Mouse (Mus musculus): ENCODE data around the gene Gm49358.

Gm49358 gene

DNA sequence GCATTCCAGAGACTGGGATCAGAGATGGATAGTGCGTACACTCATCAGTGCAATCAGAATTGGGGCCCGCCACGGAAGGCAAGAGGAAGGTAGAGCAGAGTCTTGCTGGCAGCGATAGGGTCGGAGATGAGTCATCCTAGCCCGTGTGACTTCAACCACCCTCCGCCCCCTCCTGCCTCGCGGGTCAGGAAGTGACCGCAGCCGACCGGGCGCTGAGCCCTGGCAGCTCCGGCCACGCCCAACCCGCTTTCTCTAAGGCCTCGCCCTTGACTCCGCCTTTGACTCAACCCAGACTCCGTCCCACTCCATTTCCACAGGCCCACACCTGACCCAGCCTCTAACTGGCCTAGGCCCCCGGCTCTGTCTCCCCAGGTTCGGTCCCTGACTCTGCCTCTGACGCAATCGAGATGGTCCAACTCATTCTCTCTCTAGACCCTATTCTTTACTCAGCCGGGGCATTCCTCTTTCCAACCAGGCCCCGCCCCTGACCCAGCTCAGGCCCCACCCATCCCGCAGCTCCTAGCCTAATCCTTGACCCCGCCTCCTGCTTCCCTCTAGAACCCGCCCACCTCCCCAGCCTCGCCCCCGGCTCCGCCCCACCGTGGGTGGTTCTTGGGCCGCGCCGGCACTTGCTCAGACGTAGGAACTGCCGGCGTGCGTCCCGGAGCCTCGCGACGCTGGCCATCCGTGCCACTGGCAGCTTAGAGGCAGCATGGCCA, 14.8 kb downstream of the Gm49358 start, which contains the start of gene Nt5dc3:
Nt5dc3 (plus strand) TSS at position 608 of the 719 bp plus-strand sequence.
- peak; percentile 96 for DNase-seq (ENCODE audit: low spot score)

DNA sequence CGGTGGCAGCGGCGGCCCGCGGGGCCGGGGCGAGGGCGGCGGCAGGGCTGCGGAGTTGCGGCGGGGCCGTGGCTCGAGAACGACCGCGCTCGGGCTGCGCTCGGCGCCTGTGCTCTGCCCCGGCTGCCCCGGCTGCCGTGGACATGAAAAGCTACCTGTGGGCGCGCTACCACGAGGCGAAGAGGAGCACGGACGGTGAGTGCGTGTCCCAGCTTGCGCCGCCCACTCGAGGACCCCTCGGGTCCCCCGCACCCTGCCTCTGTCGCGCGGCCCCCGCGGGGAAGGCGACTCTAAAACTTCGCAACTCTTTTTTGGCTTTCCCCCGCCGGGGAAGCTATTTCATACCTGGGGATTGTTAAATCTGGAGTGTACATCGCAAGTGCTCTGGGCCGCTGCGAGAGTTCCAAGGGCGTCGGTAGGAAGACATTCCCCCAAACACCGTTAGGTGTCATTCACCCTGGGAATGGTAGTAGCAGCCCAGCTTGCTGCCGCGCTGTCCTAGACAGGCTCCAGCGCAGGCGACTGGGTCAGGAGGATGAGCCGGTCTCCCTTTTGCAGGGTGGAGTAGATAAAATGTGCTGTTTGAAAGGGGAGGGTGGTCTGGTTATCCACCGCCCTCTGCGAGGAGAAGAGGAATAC, 15.5 kb downstream of the Gm49358 start:
- DNase-seq (ENCODE audit: low spot score), result peak; percentile 57

DNA sequence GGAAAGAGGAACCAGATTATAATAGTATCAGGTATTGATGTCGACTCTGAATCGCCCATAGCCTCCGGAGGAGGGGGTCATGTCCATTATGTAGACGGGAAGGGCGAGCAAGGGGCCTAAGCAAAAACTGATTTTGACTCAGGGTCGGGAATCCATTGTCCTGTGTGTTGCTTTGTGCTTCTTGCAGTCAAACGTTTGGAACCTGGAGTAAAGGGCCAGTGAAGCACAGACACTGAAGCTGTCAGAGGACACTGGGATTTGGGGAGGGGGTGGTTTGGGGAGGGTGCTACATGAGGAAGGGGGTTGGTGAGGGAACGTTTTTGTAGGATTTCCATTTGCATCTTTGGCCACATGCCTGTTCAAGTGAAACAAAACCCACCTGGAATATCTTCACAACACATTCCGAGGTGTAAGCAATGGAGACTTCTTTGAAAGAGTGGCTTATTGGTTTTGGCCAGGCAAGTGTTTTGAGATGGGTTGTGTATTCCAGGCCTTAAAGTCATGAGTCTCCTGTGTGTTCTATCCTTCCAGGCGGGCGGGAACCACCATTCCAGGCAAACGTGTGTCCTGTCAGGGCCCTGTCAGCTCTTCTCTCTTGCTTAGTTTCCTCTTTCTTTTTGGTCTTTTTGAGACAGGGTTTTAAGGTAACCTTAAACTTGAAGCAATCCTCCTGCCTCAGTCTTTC, 16.2 kb downstream of the Gm49358 start:
- no peak for DNase-seq (ENCODE audit: low spot score)

DNA sequence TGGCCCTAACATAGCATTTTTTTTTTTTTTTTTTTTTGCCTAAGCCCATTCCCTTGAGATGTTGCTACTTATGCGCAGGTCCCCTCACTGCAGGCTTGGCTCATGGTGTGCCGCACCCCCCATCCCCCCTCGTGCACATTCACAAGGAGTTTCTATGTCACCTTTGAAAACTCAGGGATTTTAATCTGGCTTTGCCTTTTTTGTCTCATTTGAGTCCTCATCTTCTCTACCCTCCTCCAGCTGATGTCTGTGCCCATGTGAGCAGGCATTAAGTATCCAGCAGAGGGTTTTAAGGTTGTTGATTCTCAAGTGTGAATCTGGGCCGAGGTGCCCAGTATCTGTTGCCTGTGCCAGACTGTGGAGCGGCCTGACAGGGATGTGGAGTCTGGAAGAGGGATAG, 17.9 kb downstream of the Gm49358 start:
- no peak for DNase-seq (ENCODE audit: low spot score)

DNA sequence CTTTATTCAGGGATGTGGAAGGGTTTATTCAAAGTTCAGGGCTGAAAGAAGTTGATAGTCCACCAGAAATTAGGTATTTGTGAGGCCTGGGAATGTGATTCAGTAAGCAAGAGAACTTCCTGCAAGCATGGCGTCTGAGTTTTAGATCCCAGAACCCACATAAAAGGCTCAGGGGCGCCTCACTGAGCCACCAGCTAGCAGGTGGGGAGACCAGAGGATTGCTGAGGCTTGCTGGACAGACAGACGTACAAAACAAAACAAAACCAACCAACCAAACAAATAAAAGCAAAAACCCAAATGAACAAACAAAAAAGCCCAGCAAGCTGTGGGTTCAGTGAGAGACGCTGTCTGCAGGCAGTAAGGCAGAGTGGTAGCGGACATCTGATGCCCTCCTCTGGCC, 18.9 kb downstream of the Gm49358 start:
- DNase-seq (ENCODE audit: low spot score), result no peak

DNA sequence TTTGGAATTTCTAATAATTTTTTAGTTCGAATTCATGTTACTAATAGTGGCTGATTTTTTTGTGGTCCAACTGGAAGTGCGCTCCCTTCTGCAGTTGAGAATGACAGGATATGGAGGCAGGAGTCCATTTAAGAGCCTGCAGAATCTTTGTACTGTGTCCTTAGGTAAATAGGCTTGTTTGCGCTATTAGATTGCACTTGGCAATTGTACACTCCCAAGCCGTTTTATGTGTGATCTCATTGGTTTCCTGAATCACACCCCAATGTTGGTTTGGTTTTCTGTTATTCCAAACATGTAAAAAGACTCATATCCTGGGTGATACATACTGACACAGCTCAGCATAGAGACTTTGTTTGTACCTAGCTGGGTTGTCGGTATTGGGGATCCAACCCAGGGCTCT, 19.8 kb downstream of the Gm49358 start:
- no peak for DNase-seq (ENCODE audit: low spot score)

DNA sequence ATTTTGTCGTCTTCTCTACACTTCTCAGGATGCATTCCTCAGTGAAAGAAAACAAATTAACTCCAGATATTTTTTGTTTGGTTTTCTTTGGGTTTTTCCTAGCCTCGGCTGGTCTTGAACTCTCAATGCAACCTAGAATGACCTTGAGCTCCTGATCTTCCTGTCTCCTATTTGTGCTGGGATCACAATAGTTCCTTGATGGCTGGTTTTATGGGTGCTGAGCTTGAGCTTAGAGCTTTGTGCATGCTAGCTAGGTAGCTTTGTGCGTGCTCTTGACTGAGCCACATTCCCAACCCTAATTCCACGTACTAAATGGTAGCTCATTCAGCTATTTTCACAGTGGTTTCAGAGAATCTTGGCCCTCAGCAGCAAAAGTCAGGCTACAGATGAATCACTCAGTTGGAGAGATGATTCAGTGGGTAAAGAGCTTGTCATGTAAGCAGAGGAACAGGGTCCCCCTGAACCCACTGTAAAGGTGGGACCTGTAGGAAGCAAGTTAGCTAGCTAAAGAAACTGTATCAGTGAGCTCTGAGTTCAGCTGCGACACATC, 20.4 kb downstream of the Gm49358 start:
- no peak for DNase-seq (ENCODE audit: low spot score)

DNA sequence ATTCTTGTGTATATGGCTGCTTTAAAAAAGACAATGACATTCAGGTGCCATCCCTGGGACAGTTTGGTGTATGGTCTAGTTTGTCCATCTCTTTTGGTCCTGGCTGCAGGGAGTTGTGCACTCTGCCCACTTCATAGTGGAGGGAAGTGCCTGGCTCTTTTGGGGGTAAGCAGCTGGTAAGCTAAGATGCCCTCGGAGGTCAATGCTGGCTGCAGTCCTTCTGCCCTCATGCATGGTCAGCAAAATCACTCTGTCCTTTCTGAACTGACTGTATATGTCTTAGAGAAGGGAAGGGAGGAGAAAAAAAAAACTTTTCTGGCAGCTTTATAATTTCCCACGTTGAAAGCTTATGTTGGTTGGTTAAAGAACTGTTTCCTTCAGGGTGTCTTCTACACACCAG, 21.6 kb downstream of the Gm49358 start:
- no peak for DNase-seq (ENCODE audit: low spot score)

DNA sequence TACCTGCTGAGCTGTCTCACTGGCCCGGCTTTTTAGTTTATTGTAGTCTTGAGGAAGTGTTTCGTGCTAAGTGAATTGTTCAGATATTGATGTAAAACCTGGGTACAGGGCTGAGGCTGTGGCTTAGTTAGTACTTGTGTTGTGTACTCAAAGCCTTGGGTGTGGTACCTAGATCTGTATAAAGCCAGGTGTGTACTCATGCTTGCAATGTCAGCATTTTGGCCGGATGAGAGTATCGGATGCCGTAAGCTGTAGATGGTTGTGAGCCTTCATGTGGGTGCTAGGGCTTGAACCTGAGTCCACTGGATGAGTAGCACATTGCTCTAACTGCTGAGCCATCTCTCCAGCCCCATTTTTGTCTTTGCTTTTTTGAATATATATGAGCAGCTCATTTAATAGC, 22.3 kb downstream of the Gm49358 start:
- DNase-seq (ENCODE audit: low spot score), result no peak

DNA sequence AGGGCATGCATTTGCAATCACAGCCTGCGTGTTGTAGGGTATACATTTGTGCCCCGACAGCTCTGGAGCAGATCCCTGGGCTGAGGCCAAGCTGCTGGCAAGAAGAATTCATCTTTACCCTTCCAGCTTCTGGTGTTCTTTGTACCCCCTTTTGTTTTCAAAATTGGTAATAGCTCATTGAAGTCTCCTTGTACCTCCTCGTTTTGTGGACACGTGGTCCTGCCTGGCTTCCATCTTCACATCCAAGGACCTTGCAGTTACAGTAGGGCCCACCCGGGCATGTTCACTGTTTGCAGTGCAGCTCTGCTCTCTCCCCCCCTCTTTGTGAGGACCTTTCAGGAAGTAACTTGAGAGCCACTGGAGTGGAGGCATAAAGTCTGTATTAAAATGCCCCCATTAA, 24.4 kb downstream of the Gm49358 start:
- no peak for DNase-seq (ENCODE audit: low spot score)

DNA sequence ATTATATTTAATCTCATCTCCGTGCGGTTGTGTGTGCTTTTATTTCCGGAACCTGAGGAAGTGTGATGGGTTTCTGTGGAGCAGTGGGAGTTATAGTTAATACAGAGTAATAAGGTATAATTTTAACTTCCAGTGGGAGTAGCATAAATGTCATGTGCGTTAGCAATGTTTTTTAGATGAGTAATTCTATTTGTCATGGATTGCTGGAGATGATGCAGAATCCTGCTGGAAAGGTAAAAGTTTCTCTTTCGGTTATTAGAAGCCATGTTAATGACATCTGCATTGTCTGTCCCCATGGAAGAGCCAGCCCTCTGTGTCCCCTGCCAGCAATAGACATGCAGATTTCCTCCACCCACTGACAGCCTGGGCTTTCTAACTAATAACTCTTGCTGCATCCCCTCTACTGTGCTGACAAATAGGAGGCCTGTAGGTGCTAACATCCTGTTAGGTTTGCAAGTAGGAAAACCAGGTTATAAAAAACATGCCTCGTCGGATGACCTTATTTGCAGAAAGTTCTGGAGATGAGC, 25.4 kb downstream of the Gm49358 start:
- no peak for DNase-seq (ENCODE audit: low spot score)

DNA sequence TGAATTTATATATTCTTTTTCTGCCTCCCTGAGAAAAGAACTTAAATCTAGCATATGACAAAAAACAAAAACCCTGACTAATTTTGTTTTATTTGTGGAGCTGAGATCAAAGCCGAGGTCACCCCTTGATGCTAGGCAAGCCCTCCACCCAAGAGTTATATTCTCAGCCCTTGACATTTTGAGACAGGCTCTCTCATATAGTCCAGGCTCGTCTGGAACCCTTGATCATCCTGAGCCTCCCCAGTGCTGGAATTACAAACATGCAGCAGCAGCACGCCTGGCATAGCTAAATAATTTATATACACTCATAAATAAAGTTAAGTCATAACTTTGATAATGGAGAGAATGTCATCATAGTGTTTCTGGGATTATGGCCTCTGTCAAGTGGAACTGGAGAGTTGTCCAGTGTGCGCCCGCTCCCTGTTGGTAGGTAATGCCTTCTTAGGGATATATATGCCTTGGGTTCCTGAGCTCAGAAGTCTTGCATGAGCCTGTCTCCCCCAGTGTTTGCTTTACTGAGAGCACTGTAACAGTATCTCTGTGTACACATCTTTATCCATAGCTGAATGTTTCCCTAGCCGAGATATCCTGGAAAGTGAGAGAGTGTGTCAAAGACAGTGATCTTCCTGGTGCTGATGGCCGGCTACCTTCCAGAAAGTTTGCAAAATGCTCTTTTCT, 27.9 kb downstream of the Gm49358 start:
- DNase-seq (ENCODE audit: low spot score), result no peak

DNA sequence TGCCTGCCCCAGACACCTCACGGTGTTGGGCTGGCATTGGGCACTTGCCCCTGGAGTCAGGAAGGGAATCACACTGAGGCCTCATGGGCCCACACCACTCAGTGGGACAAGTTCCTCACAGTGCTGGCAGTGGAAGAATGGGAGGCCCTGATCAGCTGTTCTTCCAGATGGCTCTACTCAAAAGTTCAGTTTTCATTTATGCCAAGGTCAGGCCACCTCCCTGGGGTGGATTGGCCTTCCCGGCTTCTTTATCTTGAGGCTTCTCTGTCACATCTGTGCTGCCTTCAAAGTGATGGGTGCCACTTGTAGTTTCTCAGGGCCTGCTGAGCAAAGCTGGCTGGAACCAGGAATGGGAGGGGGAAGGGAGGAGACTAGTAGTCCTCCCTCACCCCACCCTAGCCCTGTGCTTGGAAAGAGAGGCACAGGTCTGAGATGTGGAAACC, 29.8 kb downstream of the Gm49358 start:
- no peak for DNase-seq (ENCODE audit: low spot score)

DNA sequence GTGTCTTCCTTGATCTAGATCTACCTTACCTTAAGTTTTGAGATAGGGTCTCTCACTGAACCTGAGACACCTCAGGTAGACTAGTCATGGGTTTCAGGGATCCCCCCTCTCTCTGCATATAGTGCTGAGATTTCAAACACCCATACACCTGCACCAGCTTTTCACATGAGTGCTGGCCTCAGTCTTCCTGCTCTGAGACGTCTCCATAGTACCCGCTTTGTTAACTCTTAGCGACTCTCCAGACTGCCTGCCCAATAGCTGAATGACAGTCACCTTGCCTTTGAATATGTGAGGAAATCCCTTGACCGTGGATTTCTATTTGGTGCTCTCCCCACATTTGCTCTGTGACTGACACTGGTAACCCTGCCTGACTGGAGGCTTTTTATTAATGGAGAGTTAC, 30.4 kb downstream of the Gm49358 start:
- DNase-seq (ENCODE audit: low spot score), result no peak

DNA sequence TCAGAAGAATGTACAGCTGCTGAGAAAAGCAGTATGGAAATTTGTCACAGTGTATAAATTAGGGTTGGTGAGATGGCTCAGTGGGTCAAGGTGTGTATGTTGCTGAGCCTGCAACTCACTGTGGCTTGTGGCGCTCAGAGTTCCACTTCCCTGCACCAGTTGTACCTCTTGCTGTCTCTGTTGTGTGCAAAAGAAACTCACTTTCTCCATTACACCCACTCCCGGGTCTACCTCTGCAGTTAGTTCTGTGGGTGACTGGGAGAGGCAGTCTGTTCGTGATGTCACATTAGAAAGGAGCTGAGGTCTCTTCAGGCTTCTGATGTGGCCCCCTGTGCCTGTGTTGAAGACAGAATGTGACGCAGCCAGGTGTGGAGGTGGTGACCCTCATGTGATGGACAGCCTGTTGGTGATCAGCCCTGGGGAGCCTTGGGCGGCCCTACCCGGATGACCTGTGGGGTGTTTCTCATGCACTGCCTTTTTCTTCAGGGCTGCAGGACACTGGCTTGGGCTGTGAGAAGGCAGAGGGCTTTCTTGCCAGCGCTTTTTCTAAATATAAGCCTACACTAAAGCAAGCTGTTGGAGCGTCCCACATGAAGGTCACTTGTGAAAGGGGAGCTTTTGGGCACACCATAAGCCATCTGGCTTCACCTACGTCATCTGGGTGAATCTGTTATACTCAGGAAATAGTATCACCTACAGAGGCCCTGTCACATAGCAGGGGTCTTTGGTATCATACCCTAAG, 31.2 kb downstream of the Gm49358 start:
- DNase-seq (ENCODE audit: low spot score), result no peak

DNA sequence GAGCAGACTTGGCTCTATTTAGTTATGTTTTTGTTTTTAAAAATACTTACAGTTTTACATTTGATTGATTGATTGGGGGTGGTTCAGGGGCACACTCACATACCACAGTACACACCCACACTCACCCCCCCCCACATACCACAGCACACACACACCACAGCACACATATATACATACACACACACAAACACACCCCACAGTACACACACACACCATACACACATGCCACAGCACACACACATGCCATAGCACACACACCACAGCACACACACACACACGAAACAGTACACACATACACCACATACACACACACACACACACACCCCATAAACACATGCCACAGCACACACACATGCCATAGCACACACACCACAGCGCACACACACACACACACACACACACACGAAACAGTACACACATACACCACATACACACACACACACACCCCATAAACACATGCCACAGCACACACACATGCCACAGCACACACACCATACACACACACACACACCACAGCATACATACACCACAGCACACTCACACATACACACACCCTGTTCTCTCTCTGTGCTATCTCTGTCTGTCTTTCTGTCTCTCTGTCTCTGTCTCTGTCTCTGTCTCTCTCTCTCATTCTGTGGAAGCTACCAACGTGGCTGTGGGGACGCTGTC, 32.4 kb downstream of the Gm49358 start:
- DNase-seq (ENCODE audit: low spot score), result no peak

DNA sequence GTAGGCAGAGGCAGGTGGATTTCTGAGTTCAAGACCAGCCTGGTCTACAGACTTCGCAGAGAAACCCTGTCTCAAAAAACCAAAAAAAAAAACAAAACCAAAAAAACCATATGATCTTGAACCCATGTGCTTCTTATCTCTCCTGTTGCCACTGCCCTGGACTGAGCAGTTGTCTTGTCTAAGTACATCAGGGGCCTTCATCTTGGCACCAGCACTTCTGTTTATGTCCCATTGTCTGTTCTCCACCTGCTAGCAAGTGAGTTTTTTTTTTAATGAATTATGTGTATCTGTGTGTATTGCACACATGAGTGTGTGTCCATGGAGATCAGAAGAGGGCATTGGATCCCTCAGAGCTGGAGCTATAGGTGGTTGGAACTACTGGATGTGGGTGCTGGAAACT, 43.6 kb downstream of the Gm49358 start:
- DNase-seq (ENCODE audit: low spot score), result no peak

DNA sequence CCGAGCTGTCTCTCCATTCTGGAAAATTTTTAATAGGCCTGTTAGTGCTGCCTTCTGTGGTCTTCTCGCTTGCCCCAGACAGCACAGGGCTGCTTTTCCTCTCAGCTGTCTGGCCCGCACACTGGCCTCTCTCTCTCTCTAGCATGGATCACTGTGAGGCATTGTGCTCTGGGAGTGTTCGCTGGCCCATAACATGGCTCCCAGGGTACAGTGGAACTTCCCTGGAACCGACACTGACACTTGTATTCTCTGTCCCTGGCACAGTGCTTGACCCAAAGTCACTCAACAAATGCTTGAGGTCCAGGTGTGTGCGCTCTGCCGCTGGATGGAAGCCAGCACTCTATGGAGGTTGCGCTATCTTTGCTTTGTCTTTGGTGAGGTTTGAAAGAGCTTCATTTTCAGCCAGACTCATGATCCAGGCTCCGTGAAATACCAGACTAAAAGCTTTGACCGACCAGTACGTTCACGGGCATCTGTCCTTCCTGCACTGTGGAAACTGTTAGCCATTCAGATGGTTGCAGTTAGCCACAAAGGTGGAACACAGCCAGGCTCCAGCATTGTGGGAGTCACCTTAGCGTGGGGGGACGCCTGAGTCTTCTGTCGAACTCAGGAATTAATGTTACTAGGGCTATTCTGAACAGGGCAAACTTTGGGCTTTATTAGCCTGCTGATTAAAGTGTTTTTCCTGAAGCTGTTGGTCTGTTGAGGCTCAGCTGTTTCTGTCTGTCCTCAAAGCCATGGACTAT, 44.4 kb downstream of the Gm49358 start:
- DNase-seq (ENCODE audit: low spot score), result no peak

DNA sequence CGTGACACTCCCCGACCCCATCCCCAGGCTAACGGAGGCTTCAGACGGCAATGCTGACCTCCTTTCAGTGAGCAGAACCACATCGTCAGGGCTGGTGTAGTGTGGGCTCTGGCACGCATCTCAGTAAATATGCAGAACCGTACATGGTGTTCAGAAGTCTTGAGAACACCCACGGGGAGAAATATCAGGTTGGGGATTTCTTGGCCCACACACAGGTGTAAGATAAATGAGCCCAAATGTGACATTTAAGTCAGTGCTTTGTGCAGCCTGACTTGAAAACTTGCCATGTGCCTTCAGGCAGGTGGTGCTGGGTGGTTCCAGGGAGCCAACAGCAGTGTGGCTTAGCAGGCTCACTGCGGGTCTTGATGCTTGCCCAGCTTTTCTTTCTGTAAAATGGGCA, 46.2 kb downstream of the Gm49358 start:
- no peak for DNase-seq (ENCODE audit: low spot score)

DNA sequence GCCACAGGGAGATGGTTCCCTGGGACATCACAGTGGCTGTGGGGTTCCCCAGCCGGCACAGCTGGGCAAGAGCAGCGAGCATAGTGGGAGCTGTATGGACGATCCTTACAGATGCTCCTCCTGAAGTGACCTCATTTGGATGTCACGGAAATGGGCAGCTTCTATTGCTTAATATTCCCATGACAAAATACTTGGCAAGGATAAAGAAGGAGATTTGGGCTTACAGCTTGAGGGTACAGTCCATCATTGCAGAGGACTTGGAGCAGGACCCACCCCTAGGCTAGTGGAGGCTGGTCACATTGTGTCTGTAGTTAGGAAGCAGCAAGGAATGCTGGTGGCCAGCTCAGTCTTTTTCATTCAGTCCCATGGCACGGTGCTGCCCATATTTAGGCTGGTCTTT, 46.8 kb downstream of the Gm49358 start:
- no peak for DNase-seq (ENCODE audit: low spot score)
